In genomic region chr12:110499225-110499992, GRCm38 (mm10) we compare ENCODE assay signal across 10 mouse cellular contexts. TPM values are rescaled to one million over a fixed set of nuclear protein-coding genes. Genes with fewer than 3 reads are reported as not detected.
A peak's percentile ranks its signal among the peaks of the same experiment; 100 is the strongest.
DNase-seq lines count a peak whose midpoint lies in the region; ATAC-seq and TF ChIP-seq lines count a peak whose summit lies in the region.
"Had no signal": no experiment of that assay in that cellular context is flagged by ENCODE, and none has a peak within 500 bp of the region (broad histone marks: within the 10 kb centered on the region; RNA-seq: fewer than 3 reads in every experiment).

No protein-coding gene starts in this region.

- intact Hi-C loops in left cerebral cortex, postnatal 4 days (cut with DNase I) = no loop called here

- DNase-seq in hindbrain, embryonic 11.5 days (ENCODE audit: low spot score) = no peak
- peak; percentile 75 for DNase-seq in kidney, adult 2 months
- peak; percentile 75 for DNase-seq in lung, postnatal 0 days (ENCODE audit: low spot score)
- no peak for DNase-seq in right cerebral cortex, postnatal 25 days
- no peak for DNase-seq in urinary bladder, postnatal 10 days (ENCODE audit: low spot score)
- no peak for DNase-seq in left cerebral cortex, postnatal 4 days

- no peak for TF ChIP-seq CTCF in kidney, adult 2 months (conservative IDR thresholded peaks at IDR 0.05; ENCODE audit: insufficient read depth, insufficient read length, low read depth, low read length)
- TF ChIP-seq CTCF in lung, postnatal 0 days (IDR thresholded peaks at IDR 0.05) = no peak

- no peaks in the 10 kb centered on the region for H3K9me3 ChIP-seq in hindbrain, embryonic 11.5 days (ENCODE audit: control insufficient read depth, low read length)
- no peaks in the 10 kb centered on the region for H3K9me3 ChIP-seq in hindbrain, embryonic 12.5 days (replicated peaks)
- no peaks in the 10 kb centered on the region for H3K9me3 ChIP-seq in erythroblast, embryonic 14.5 days (ENCODE audit: control insufficient read depth, low read length)
- H3K9me3 ChIP-seq in lung, postnatal 0 days (ENCODE audit: low read length) = no peaks in the 10 kb centered on the region
- H3K9me3 ChIP-seq: limb, embryonic 13.5 days had no signal

- no peak overlapping the region for H3K4me3 ChIP-seq in hindbrain, embryonic 11.5 days (ENCODE audit: low read depth, low read length)
- no peak overlapping the region for H3K4me3 ChIP-seq in hindbrain, embryonic 12.5 days
- H3K4me3 ChIP-seq in erythroblast, embryonic 14.5 days (replicated peaks) = peak overlapping the region; percentile 63
- no peak overlapping the region for H3K4me3 ChIP-seq in kidney, adult 2 months (ENCODE audit: insufficient read depth, low read depth, low read length)
- no peak overlapping the region for H3K4me3 ChIP-seq in lung, postnatal 0 days (ENCODE audit: low read depth, low read length)
- H3K4me3 ChIP-seq: limb, embryonic 13.5 days had no signal

- H3K27me3 ChIP-seq in hindbrain, embryonic 11.5 days (ENCODE audit: control insufficient read depth, insufficient read depth, low read length) = no peaks in the 10 kb centered on the region
- H3K27me3 ChIP-seq in hindbrain, embryonic 12.5 days = no peaks in the 10 kb centered on the region
- no peaks in the 10 kb centered on the region for H3K27me3 ChIP-seq in erythroblast, embryonic 14.5 days (ENCODE audit: control insufficient read depth)
- H3K27me3 ChIP-seq in kidney, adult 2 months (replicated peaks; ENCODE audit: control insufficient read depth, insufficient read depth, low read length) = no peaks in the 10 kb centered on the region
- H3K27me3 ChIP-seq in lung, postnatal 0 days (replicated peaks; ENCODE audit: insufficient read depth, low read length) = no peaks in the 10 kb centered on the region
- H3K27me3 ChIP-seq: limb, embryonic 13.5 days; Patski had no signal

- peak overlapping the region; percentile 31; the same call in 1 of the 2 replicates for H3K9ac ChIP-seq in hindbrain, embryonic 11.5 days (ENCODE audit: low read depth, low read length)
- H3K9ac ChIP-seq in hindbrain, embryonic 12.5 days = no peak overlapping the region
- H3K9ac ChIP-seq in lung, postnatal 0 days (replicated peaks; ENCODE audit: low read depth) = no peak overlapping the region
- H3K9ac ChIP-seq: limb, embryonic 13.5 days had no signal

- no peak overlapping the region for H3K27ac ChIP-seq in hindbrain, embryonic 11.5 days (ENCODE audit: low read depth, low read length)
- H3K27ac ChIP-seq in hindbrain, embryonic 12.5 days = no peak overlapping the region
- H3K27ac ChIP-seq in kidney, adult 2 months (ENCODE audit: insufficient read depth, low read depth, low read length) = peak overlapping the region; percentile 67
- peak overlapping the region; percentile 83 for H3K27ac ChIP-seq in lung, postnatal 0 days (ENCODE audit: low read length)
- H3K27ac ChIP-seq: limb, embryonic 13.5 days had no signal

- no peaks in the 10 kb centered on the region for H3K36me3 ChIP-seq in hindbrain, embryonic 11.5 days (ENCODE audit: control insufficient read depth, insufficient read depth, low read length)
- H3K36me3 ChIP-seq in hindbrain, embryonic 12.5 days = no peaks in the 10 kb centered on the region
- peaks cover 4% of the 10 kb centered on the region for H3K36me3 ChIP-seq in erythroblast, embryonic 14.5 days (ENCODE audit: control insufficient read depth)
- no peaks in the 10 kb centered on the region for H3K36me3 ChIP-seq in kidney, adult 2 months (ENCODE audit: control insufficient read depth, insufficient read depth, low read length)
- no peaks in the 10 kb centered on the region for H3K36me3 ChIP-seq in lung, postnatal 0 days (ENCODE audit: insufficient read depth, low read length)

- no peak for TF ChIP-seq POLR2A in kidney, adult 2 months (IDR thresholded peaks at IDR 0.05; ENCODE audit: low read depth, low read length)

- peaks cover under 1% of the 10 kb centered on the region; the same call in 1 of the 2 replicates for H3K4me1 ChIP-seq in hindbrain, embryonic 11.5 days (replicated peaks; ENCODE audit: control insufficient read depth, insufficient read depth, low read length)
- H3K4me1 ChIP-seq in hindbrain, embryonic 12.5 days = peaks cover 30% of the 10 kb centered on the region
- H3K4me1 ChIP-seq in erythroblast, embryonic 14.5 days (ENCODE audit: control insufficient read depth) = peaks cover 71% of the 10 kb centered on the region
- H3K4me1 ChIP-seq in kidney, adult 2 months (ENCODE audit: control insufficient read depth, insufficient read depth, low read length) = peaks cover 28% of the 10 kb centered on the region
- peaks cover 22% of the 10 kb centered on the region for H3K4me1 ChIP-seq in lung, postnatal 0 days (ENCODE audit: insufficient read depth, low read depth, low read length)

- H3K4me2 ChIP-seq in hindbrain, embryonic 11.5 days (replicated peaks; ENCODE audit: low read depth, low read length) = no peak overlapping the region
- H3K4me2 ChIP-seq in hindbrain, embryonic 12.5 days (replicated peaks) = no peak overlapping the region
- peak overlapping the region; percentile 42; the same call in 1 of the 2 replicates for H3K4me2 ChIP-seq in lung, postnatal 0 days (replicated peaks; ENCODE audit: low read depth, low read length)
- H3K4me2 ChIP-seq: limb, embryonic 13.5 days had no signal

- TF ChIP-seq EP300 in lung, postnatal 0 days (IDR thresholded peaks at IDR 0.05) = 0 out of 2 replicates have a peak, but pooled peaks have one; percentile 36

- no peak for ATAC-seq in hindbrain, embryonic 11.5 days (ENCODE audit: low FRiP score)
- no peak for ATAC-seq in hindbrain, embryonic 12.5 days (ENCODE audit: low FRiP score)
- peak; percentile 87 for ATAC-seq in lung, postnatal 0 days
- ATAC-seq: Patski had no signal

- 71% methylated on average over 14 of the region's 14 CpGs for WGBS in hindbrain, embryonic 11.5 days
- 69% methylated on average over 14 of the region's 14 CpGs for WGBS in hindbrain, embryonic 12.5 days
- 64% methylated on average over 14 of the region's 14 CpGs for WGBS in kidney, adult 2 months
- 64% methylated on average over 14 of the region's 14 CpGs for WGBS in lung, postnatal 0 days

RNA-seq across cellular contexts. Expression of gene Ppp2r5c, which starts 52.5 kb away (rescaled TPM):
- 162 and 172 TPM in 2 replicates for polyA plus RNA-seq in hindbrain, embryonic 11.5 days (2014; fragmentation: Nextera tagmentation; extraction: Ambion mirVana)
- polyA plus RNA-seq in hindbrain, embryonic 12.5 days (2016; fragmentation: Nextera tagmentation; extraction: Ambion mirVana) = 153 and 163 TPM in 2 replicates
- 1.6 and 1.7 TPM in 2 replicates for polyA plus RNA-seq in erythroblast, embryonic 14.5 days (2012)
- polyA plus RNA-seq in kidney, adult 2 months (2012; rRNA removed) = 29.9 and 41.3 TPM in 2 replicates
- 102 and 105 TPM in 2 replicates for polyA plus RNA-seq in lung, postnatal 0 days (2015; fragmentation: Nextera tagmentation; extraction: Ambion mirVana)
- 100 to 1,000 TPM; 201 to 210 TPM for total RNA-seq in left cerebral cortex, postnatal 4 days (2021)

Comparison
In these comparisons a context has a peak if more than half of its experiments do, and no peak if none do; other contexts are left out.
1. DNase-seq: peak in kidney, adult 2 months (single experiment) and lung, postnatal 0 days (single experiment); none in hindbrain, embryonic 11.5 days (single experiment), right cerebral cortex, postnatal 25 days (single experiment), urinary bladder, postnatal 10 days (single experiment) and left cerebral cortex, postnatal 4 days (single experiment).
2. H3K27ac ChIP-seq: peak in kidney, adult 2 months (single experiment) and lung, postnatal 0 days (single experiment); none in hindbrain, embryonic 11.5 days (single experiment) and hindbrain, embryonic 12.5 days (single experiment).
3. RNA of gene Ppp2r5c, which starts 52.5 kb away (polyA plus RNA-seq): 162 to 172 TPM in hindbrain, embryonic 11.5 days, 153 to 163 TPM in hindbrain, embryonic 12.5 days, 102 to 105 TPM in lung, postnatal 0 days and 29.9 to 41.3 TPM in kidney, adult 2 months; 1.6 to 1.7 TPM in erythroblast, embryonic 14.5 days; every median in the first group is over 10 times any median in the second.